ENCODE assay signal across 19 mouse cellular contexts in the genomic region with DNA sequence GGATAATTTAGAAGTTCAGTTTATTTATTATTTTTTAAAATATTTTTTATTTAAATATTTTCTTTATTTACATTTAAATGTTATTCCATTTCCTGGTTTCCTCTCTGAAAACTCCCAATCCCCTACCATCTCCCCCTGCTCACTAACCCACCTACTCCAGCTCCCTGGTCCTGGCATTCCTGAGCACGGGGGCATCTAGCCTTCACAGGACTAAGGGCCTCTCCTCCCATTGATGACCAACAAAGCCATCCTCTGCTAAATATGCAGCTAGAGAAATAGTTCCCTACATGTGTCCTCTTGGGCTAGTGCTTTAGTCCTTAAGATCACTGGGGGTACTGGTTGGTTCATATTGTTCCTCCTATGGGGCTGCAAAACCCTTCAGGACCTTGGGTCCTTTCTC. TPM values are rescaled to one million over a fixed set of nuclear protein-coding genes. Genes with fewer than 3 reads are reported as not detected.
DNase-seq lines count a peak whose midpoint lies in the region; ATAC-seq and TF ChIP-seq lines count a peak whose summit lies in the region.
"Not testable (repeated sequence)": the region's sequence is repeated elsewhere in the genome, so short reads cannot be mapped to it uniquely, and the experiment has no call there.
"Had no signal": no experiment of that assay in that cellular context is flagged by ENCODE, and none has a peak within 500 bp of the region (broad histone marks: within the 10 kb centered on the region; RNA-seq: fewer than 3 reads in every experiment).

No protein-coding gene starts in this region.

- not testable (repeated sequence) for H3K36me3 ChIP-seq in forebrain, embryonic 10.5 days (replicated peaks); forebrain, postnatal 0 days (ENCODE audit: insufficient read depth); hindbrain, embryonic 11.5 days (ENCODE audit: control insufficient read depth, insufficient read depth, low read length); liver, embryonic 11.5 days (ENCODE audit: control insufficient read depth, insufficient read depth, low read length)

- H3K4me3 ChIP-seq in forebrain, embryonic 10.5 days; forebrain, postnatal 0 days (ENCODE audit: low read depth, low read length); hindbrain, embryonic 11.5 days (ENCODE audit: low read depth, low read length); liver, embryonic 11.5 days (ENCODE audit: low read depth, low read length): not testable (repeated sequence)

- not testable (repeated sequence) for H3K4me1 ChIP-seq in forebrain, embryonic 10.5 days; forebrain, postnatal 0 days (ENCODE audit: insufficient read depth); hindbrain, embryonic 11.5 days (replicated peaks; ENCODE audit: control insufficient read depth, insufficient read depth, low read length); liver, embryonic 11.5 days (replicated peaks; ENCODE audit: control insufficient read depth, insufficient read depth, low read length)

- ATAC-seq in forebrain, postnatal 0 days; hindbrain, embryonic 11.5 days (ENCODE audit: low FRiP score); liver, embryonic 11.5 days (replicated peaks; ENCODE audit: low FRiP score): not testable (repeated sequence)

- H3K9me3 ChIP-seq in forebrain, embryonic 10.5 days = peaks cover 10% of the 10 kb centered on the region
- not testable (repeated sequence) for H3K9me3 ChIP-seq in forebrain, postnatal 0 days (ENCODE audit: low read length); hindbrain, embryonic 11.5 days (ENCODE audit: control insufficient read depth, low read length); liver, embryonic 11.5 days (ENCODE audit: control insufficient read depth, low read length)

- not testable (repeated sequence) for H3K9ac ChIP-seq in forebrain, postnatal 0 days; hindbrain, embryonic 11.5 days (ENCODE audit: low read depth, low read length); liver, embryonic 11.5 days (ENCODE audit: low read depth, low read length)

- WGBS in forebrain, embryonic 10.5 days = 91% methylated on average over 1 of the region's 1 CpGs
- 87% methylated on average over 1 of the region's 1 CpGs for WGBS in forebrain, postnatal 0 days
- WGBS in hindbrain, embryonic 11.5 days = 76% methylated on average over 1 of the region's 1 CpGs
- 75% methylated on average over 1 of the region's 1 CpGs for WGBS in liver, embryonic 11.5 days

- not testable (repeated sequence) for H3K27me3 ChIP-seq in forebrain, embryonic 10.5 days (ENCODE audit: poor library complexity, severe bottlenecking); forebrain, postnatal 0 days (ENCODE audit: insufficient read depth, low read length); hindbrain, embryonic 11.5 days (ENCODE audit: control insufficient read depth, insufficient read depth, low read length); liver, embryonic 11.5 days (replicated peaks; ENCODE audit: control insufficient read depth, insufficient read depth, low read length)

- TF ChIP-seq CTCF in forebrain, postnatal 0 days (IDR thresholded peaks at IDR 0.05; ENCODE audit: low read depth) = not testable (repeated sequence)

- not testable (repeated sequence) for H3K27ac ChIP-seq in forebrain, embryonic 10.5 days; forebrain, postnatal 0 days (ENCODE audit: low read depth, low read length); hindbrain, embryonic 11.5 days (ENCODE audit: low read depth, low read length); liver, embryonic 11.5 days (ENCODE audit: low read depth, low read length)

- H3K4me2 ChIP-seq in forebrain, postnatal 0 days (ENCODE audit: low read depth); hindbrain, embryonic 11.5 days (replicated peaks; ENCODE audit: low read depth, low read length); liver, embryonic 11.5 days: not testable (repeated sequence)

- peak; percentile 5 for DNase-seq in forebrain, embryonic 10.5 days (ENCODE audit: extremely low spot score, low spot score)
- peak; percentile 0 for DNase-seq in forebrain, postnatal 0 days
- peak; percentile 90 for DNase-seq in heart, adult 11 months
- DNase-seq in hindbrain, embryonic 11.5 days (ENCODE audit: low spot score) = peak; percentile 0
- DNase-seq in liver, embryonic 11.5 days (ENCODE audit: low spot score) = peak; percentile 14

RNA-seq across cellular contexts. Expression of gene Gm8068, which starts 15.5 kb away (rescaled TPM):
- not detected in 2 replicates for polyA plus RNA-seq in forebrain, embryonic 10.5 days (2016; fragmentation: Nextera tagmentation; extraction: Ambion mirVana)
- total RNA-seq in forebrain, postnatal 0 days (2014; rRNA removed) = not detected in 2 replicates
- not detected in 2 replicates for polyA plus RNA-seq in forebrain, postnatal 0 days (2015; fragmentation: Nextera tagmentation; extraction: Ambion mirVana)
- not detected in 2 replicates for polyA plus RNA-seq in hindbrain, embryonic 11.5 days (2014; fragmentation: Nextera tagmentation; extraction: Ambion mirVana)
- polyA plus RNA-seq in liver, embryonic 11.5 days (2014; fragmentation: Nextera tagmentation; extraction: Ambion mirVana) = not detected in 2 replicates
- total RNA-seq: adrenal gland, adult 2 months; adrenal gland, postnatal 10 days; adrenal gland, postnatal 36 days; ES-E14; MEL had no signal
- polyA plus RNA-seq: adrenal gland, adult 2 months; C2C12; cerebellum, adult 2 months; cortical plate, adult 2 months; embryonic facial prominence, embryonic 10.5 days; embryonic facial prominence, embryonic 12.5 days; embryonic facial prominence, embryonic 14.5 days; forebrain, embryonic 13.5 days; forebrain, embryonic 15.5 days; frontal cortex, adult 2 months had no signal

RNA-seq across cellular contexts. Expression of gene Gm7929, which starts 33.2 kb away (rescaled TPM):
- polyA plus RNA-seq in forebrain, embryonic 10.5 days (2016; fragmentation: Nextera tagmentation; extraction: Ambion mirVana) = not detected in 2 replicates
- not detected in 2 replicates for total RNA-seq in forebrain, postnatal 0 days (2014; rRNA removed)
- not detected in 2 replicates for polyA plus RNA-seq in forebrain, postnatal 0 days (2015; fragmentation: Nextera tagmentation; extraction: Ambion mirVana)
- polyA plus RNA-seq in hindbrain, embryonic 11.5 days (2014; fragmentation: Nextera tagmentation; extraction: Ambion mirVana) = not detected in 2 replicates
- polyA plus RNA-seq in liver, embryonic 11.5 days (2014; fragmentation: Nextera tagmentation; extraction: Ambion mirVana) = not detected in 2 replicates
- total RNA-seq: adrenal gland, adult 2 months; adrenal gland, postnatal 10 days; adrenal gland, postnatal 36 days; ES-E14; MEL had no signal
- polyA plus RNA-seq: adrenal gland, adult 2 months; C2C12; cerebellum, adult 2 months; cortical plate, adult 2 months; embryonic facial prominence, embryonic 10.5 days; embryonic facial prominence, embryonic 12.5 days; embryonic facial prominence, embryonic 14.5 days; forebrain, embryonic 13.5 days; forebrain, embryonic 15.5 days; frontal cortex, adult 2 months had no signal

RNA-seq across cellular contexts. Expression of gene Gm47189, which starts 55.1 kb away (rescaled TPM):
- not detected in 2 replicates for polyA plus RNA-seq in forebrain, embryonic 10.5 days (2016; fragmentation: Nextera tagmentation; extraction: Ambion mirVana)
- total RNA-seq in forebrain, postnatal 0 days (2014; rRNA removed) = not detected in 2 replicates
- not detected in 2 replicates for polyA plus RNA-seq in forebrain, postnatal 0 days (2015; fragmentation: Nextera tagmentation; extraction: Ambion mirVana)
- not detected in 2 replicates for polyA plus RNA-seq in hindbrain, embryonic 11.5 days (2014; fragmentation: Nextera tagmentation; extraction: Ambion mirVana)
- not detected in 2 replicates for polyA plus RNA-seq in liver, embryonic 11.5 days (2014; fragmentation: Nextera tagmentation; extraction: Ambion mirVana)
- total RNA-seq: adrenal gland, adult 2 months; adrenal gland, postnatal 10 days; adrenal gland, postnatal 36 days; ES-E14; MEL had no signal
- polyA plus RNA-seq: adrenal gland, adult 2 months; C2C12; cerebellum, adult 2 months; cortical plate, adult 2 months; embryonic facial prominence, embryonic 10.5 days; embryonic facial prominence, embryonic 12.5 days; embryonic facial prominence, embryonic 14.5 days; forebrain, embryonic 13.5 days; forebrain, embryonic 15.5 days; frontal cortex, adult 2 months had no signal

Comparison
In these comparisons a context has a peak if more than half of its experiments do, and no peak if none do; other contexts are left out.
1. DNase-seq: peak in every context shown above with its lines; median percentile 90 in heart, adult 11 months; 14 in liver, embryonic 11.5 days; 5 in forebrain, embryonic 10.5 days; 0 in forebrain, postnatal 0 days; 0 in hindbrain, embryonic 11.5 days.